Mouse (Mus musculus) lung, embryonic 14.5 days (tissue): ENCODE results near the gene Enpep. TPM values are rescaled to one million over a fixed set of nuclear protein-coding genes. Genes with fewer than 3 reads are reported as not detected.
A peak's percentile ranks its signal among the peaks of the same experiment; 100 is the strongest.

Experiments
- ATAC-seq: fragments of 200-750 bp; cut with Nextera tagmentation; 2 replicates; pipeline ENCODE4 v1.8.0; 2017; ENCODE audit warnings: mild to moderate bottlenecking, moderate TSS enrichment, moderate library complexity; ENCODE audit not compliant: insufficient read depth
- DNase-seq: peaks from one replicate; pipeline ENCODE4 v3.0.0-alpha.2; 2015
- H3K27ac ChIP-seq: fragments of 300-500 bp; sonication (generic); 2 replicates; pipeline ENCODE4 v1.5.1; 2014; ENCODE audit warnings: low read depth, mild to moderate bottlenecking, moderate library complexity
- H3K27me3 ChIP-seq: fragments of 300-500 bp; sonication (generic); 2 replicates; pipeline ENCODE4 v1.6.1; 2014; ENCODE audit warnings: low read length, control low read depth; ENCODE audit not compliant: insufficient read depth
- H3K36me3 ChIP-seq: fragments of 300-500 bp; sonication (generic); 2 replicates; pipeline ENCODE4 v1.6.1; 2014; ENCODE audit warnings: control low read depth; ENCODE audit not compliant: insufficient read depth
- H3K4me1 ChIP-seq: fragments of 300-500 bp; sonication (generic); 2 replicates; pipeline ENCODE4 v1.6.1; 2014; ENCODE audit warnings: antibody characterized with exemption, control low read depth; ENCODE audit not compliant: insufficient read depth
- H3K4me2 ChIP-seq: fragments of 300-500 bp; sonication (generic); 2 replicates; pipeline ENCODE4 v1.6.1; 2014; ENCODE audit warnings: mild to moderate bottlenecking
- H3K4me3 ChIP-seq: fragments of 300-500 bp; sonication (generic); 2 replicates; pipeline ENCODE4 v1.5.1; 2014; ENCODE audit warnings: low read depth, low read length
- H3K9ac ChIP-seq: fragments of 300-500 bp; sonication (generic); 2 replicates; pipeline ENCODE4 v1.6.1; 2014
- H3K9me3 ChIP-seq: fragments of 300-500 bp; sonication (generic); 2 replicates; pipeline ENCODE4 v1.6.1; 2016; ENCODE audit warnings: low read depth, low read length, control low read depth
- CTCF ChIP-seq: IDR thresholded peaks from 2 replicates; pipeline ENCODE4 v1.5.1; 2016; ENCODE audit warnings: antibody characterized with exemption, low read depth
- WGBS: fragments of 180-500 bp; shearing (Covaris S2); extraction: QIAGEN DNeasy Blood & Tissue Kit; methylation state at CpG from one replicate; pipeline ENCODE4 v1.1.7; 2014; 5-methylcytosine and 5-hydroxymethylcytosine counted together
- polyA plus RNA-seq: library from polyadenylated mRNA; unstranded; fragments of >200 nt; fragmentation: Nextera tagmentation; extraction: Ambion mirVana; gene quantifications from 2 replicates; pipeline ENCODE4 v1.2.1, GENCODE M21; 2014

Enpep gene
- polyA plus RNA-seq, 1 experiment from 2014 or later = 47.4 TPM

GRCm38 (mm10) chr3:129225577-129226289 is 106.8 kb downstream of the Enpep start:
- peaks cover 81% of the 10 kb centered on the region for H3K27me3 ChIP-seq
- no peak overlapping the region for H3K9ac ChIP-seq
- no peak for DNase-seq
- H3K4me1 ChIP-seq = no peaks in the 10 kb centered on the region
- H3K4me2 ChIP-seq = no peak overlapping the region
- WGBS = 2% methylated on average over 13 of the region's 13 CpGs
- TF ChIP-seq CTCF = no peak
- no peaks in the 10 kb centered on the region for H3K36me3 ChIP-seq
- H3K27ac ChIP-seq = no peak overlapping the region
- no peak for ATAC-seq
- H3K9me3 ChIP-seq = no peaks in the 10 kb centered on the region
- H3K4me3 ChIP-seq = no peak overlapping the region; the same call in 1 of the 2 replicates

- Histone ChIP-seq H3K4me3 (peak overlapping the region; percentile 3; the same call in 1 of the 2 replicates), H3K27me3 (peaks cover 85% of the 10 kb centered on the region), H3K36me3 (no peaks in the 10 kb centered on the region), H3K4me2 (peak overlapping the region; percentile 10; the same call in 1 of the 2 replicates), H3K27ac (no peak overlapping the region), H3K9me3 (no peaks in the 10 kb centered on the region), H3K4me1 (no peaks in the 10 kb centered on the region), H3K9ac (no peak overlapping the region)
- no peak for TF ChIP-seq CTCF
- DNase-seq (no peak), ATAC-seq (peak; percentile 25; the same call in 1 of the 2 replicates)
- WGBS = under 1% methylated on average over 40 of the region's 40 CpGs
Measured at GRCm38 (mm10) chr3:129224806-129225576, 107.5 kb downstream of the Enpep start.

GRCm38 (mm10) chr3:129223964-129224805 is 108.3 kb downstream of the Enpep start:
- Histone ChIP-seq H3K9me3 (no peaks in the 10 kb centered on the region), H3K27me3 (peaks cover 93% of the 10 kb centered on the region), H3K4me3 (peak overlapping the region; percentile 1; the same call in 1 of the 2 replicates), H3K4me1 (no peaks in the 10 kb centered on the region), H3K36me3 (no peaks in the 10 kb centered on the region), H3K27ac (no peak overlapping the region), H3K9ac (no peak overlapping the region), H3K4me2 (peak overlapping the region; percentile 10; the same call in 1 of the 2 replicates)
- DNase-seq (peak; percentile 10), ATAC-seq (no peak)
- 2% methylated on average over 26 of the region's 26 CpGs for WGBS
- TF ChIP-seq CTCF = no peak

GRCm38 (mm10) chr3:129223401-129223800 is 109.1 kb downstream of the Enpep start:
- WGBS = 8% methylated on average over 6 of the region's 6 CpGs
- Histone ChIP-seq H3K36me3 (no peaks in the 10 kb centered on the region), H3K9me3 (no peaks in the 10 kb centered on the region), H3K4me1 (no peaks in the 10 kb centered on the region), H3K9ac (no peak overlapping the region), H3K27ac (no peak overlapping the region), H3K27me3 (peaks cover 95% of the 10 kb centered on the region), H3K4me3 (no peak overlapping the region), H3K4me2 (no peak overlapping the region)
- no peak for TF ChIP-seq CTCF
- ATAC-seq (no peak), DNase-seq (no peak)

GRCm38 (mm10) chr3:129222448-129223290 is 109.9 kb downstream of the Enpep start:
- no peaks in the 10 kb centered on the region for H3K36me3 ChIP-seq
- no peak overlapping the region for H3K4me2 ChIP-seq
- no peak overlapping the region for H3K9ac ChIP-seq
- H3K27ac ChIP-seq = no peak overlapping the region
- H3K27me3 ChIP-seq = peaks cover 95% of the 10 kb centered on the region
- TF ChIP-seq CTCF = no peak
- DNase-seq (peak; percentile 15), ATAC-seq (no peak)
- no peaks in the 10 kb centered on the region for H3K4me1 ChIP-seq
- H3K4me3 ChIP-seq = no peak overlapping the region
- no peaks in the 10 kb centered on the region for H3K9me3 ChIP-seq
- WGBS = 3% methylated on average over 21 of the region's 21 CpGs

- Histone ChIP-seq H3K27ac (no peak overlapping the region), H3K9me3 (no peaks in the 10 kb centered on the region), H3K4me2 (no peak overlapping the region), H3K27me3 (peaks cover 94% of the 10 kb centered on the region), H3K4me3 (no peak overlapping the region), H3K9ac (no peak overlapping the region), H3K36me3 (no peaks in the 10 kb centered on the region), H3K4me1 (no peaks in the 10 kb centered on the region)
- DNase-seq (peak; percentile 12), ATAC-seq (no peak)
- 15% methylated on average over 27 of the region's 27 CpGs for WGBS
- no peak for TF ChIP-seq CTCF
Measured at GRCm38 (mm10) chr3:129221380-129222260, 110.9 kb downstream of the Enpep start.
